Mouse (Mus musculus): ENCODE measurements at regions not wholly inside any gene's neighbourhood (a gene's known extent, or its start where the extent isn't known, plus 50 kb on each side); places are given as distances from the start of the nearest gene placed in this dataset.

DNA sequence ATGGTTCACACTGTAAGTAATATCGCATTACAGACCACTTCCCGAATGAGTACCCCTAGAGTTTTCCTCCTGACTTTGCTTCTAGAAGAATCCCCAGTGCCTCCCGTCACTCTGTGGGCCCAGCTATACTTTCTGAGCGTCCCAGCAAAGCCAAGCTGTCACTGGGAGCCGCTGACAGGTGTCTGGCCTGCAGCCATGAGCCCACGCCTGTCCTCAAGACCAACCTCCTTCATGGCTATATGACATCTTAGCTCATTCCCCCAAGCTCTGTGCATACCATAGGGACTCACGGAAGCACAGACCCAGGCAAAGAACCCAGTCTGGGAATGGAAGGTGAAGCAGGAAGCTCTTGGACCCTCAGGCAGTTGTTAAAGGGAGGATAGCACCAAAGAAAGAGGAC, 55.3 kb upstream of the Rgma start:
- ATAC-seq (ENCODE audit: insufficient number of reproducible peaks, insufficient read depth, low FRiP score, low read depth), result peak; percentile 66; the same call in 1 of the 2 replicates
- WGBS, result 23% methylated on average over 7 of the region's 7 CpGs

DNA sequence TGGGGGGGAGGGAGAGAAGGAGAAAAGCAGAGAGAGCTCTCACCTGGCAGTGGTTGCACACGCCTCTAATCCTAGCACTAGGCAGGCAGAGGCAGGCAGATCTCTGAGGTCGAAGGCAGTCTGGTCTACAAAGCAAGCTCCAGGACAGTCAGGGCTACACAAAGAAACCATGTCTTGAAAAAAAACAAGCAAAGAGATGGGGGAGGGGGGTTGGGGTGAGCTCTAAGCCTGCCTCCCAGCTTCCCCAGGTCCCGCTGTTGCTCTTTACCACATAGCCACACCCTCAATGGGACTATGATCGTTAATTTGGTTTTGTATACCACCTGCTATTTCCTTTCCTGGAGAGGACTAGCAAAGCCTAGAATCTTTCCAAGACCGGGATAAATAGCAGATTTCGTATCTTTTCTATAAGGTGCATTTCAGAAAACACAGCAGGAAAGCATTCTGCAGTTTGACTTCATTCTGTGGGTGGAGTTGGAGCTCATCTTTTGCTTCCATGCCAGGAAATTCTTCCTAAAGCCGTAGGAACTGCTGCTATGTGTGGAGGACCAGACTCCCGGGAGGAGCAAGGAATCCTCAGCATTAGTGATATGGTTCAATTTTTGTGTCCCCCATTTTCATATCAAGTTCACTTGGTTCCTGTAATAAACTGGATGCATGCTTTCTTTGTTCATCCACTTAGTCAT, 52.7 kb upstream of the Rgma start:
- H3K9ac ChIP-seq (ENCODE audit: low read length), result no peak overlapping the region
- H3K4me1 ChIP-seq (ENCODE audit: control insufficient read depth in 2 of 2, insufficient read depth in 2 of 2, low read length in 2 of 2), result peaks cover 18 to 28% of the 10 kb centered on the region in 2 experiments
- H3K27ac ChIP-seq (replicated peaks in 1 of 2; ENCODE audit: control insufficient read depth in 1 of 2, insufficient read depth in 1 of 2, low read depth in 2 of 2, low read length in 2 of 2), result no peak overlapping the region
- H3K4me3 ChIP-seq (ENCODE audit: control insufficient read depth in 1 of 2, insufficient read depth in 1 of 2, low read depth in 1 of 2, low read length in 2 of 2), result no peak overlapping the region
- no peak overlapping the region for H3K4me2 ChIP-seq (ENCODE audit: low read length)
- H3K27me3 ChIP-seq (ENCODE audit: control insufficient read depth, insufficient read depth, low read length), result peaks cover 5% of the 10 kb centered on the region
- H3K36me3 ChIP-seq (ENCODE audit: control insufficient read depth, insufficient read depth, low read length), result no peaks in the 10 kb centered on the region
- WGBS, result 86% methylated on average over 8 of the region's 8 CpGs
- ATAC-seq (ENCODE audit: insufficient number of reproducible peaks, insufficient read depth, low FRiP score, low read depth), result no peak
- H3K9me3 ChIP-seq (ENCODE audit: control insufficient read depth, low read length), result no peaks in the 10 kb centered on the region

More for the DNA sequence above, 55.3 kb upstream of the Rgma start:
- Histone ChIP-seq H3K9me3 (ENCODE audit: control insufficient read depth, low read length) (no peaks in the 10 kb centered on the region), H3K4me1 (ENCODE audit: control insufficient read depth in 2 of 2, insufficient read depth in 2 of 2, low read length in 2 of 2) (peaks cover 7 to 15% of the 10 kb centered on the region in 2 experiments), H3K36me3 (ENCODE audit: control insufficient read depth, insufficient read depth, low read length) (no peaks in the 10 kb centered on the region), H3K4me3 (ENCODE audit: control insufficient read depth in 1 of 2, insufficient read depth in 1 of 2, low read depth in 1 of 2, low read length in 2 of 2) (no peak overlapping the region), H3K9ac (ENCODE audit: low read length) (no peak overlapping the region), H3K27ac (replicated peaks in 1 of 2; ENCODE audit: control insufficient read depth in 1 of 2, insufficient read depth in 1 of 2, low read depth in 2 of 2, low read length in 2 of 2) (peak overlapping the region in 1 of 2 experiments; percentile 6; a peak in 1 of 4 replicates), H3K27me3 (ENCODE audit: control insufficient read depth, insufficient read depth, low read length) (peaks cover 7% of the 10 kb centered on the region), H3K4me2 (ENCODE audit: low read length) (no peak overlapping the region; the same call in 1 of the 2 replicates)

GRCm38 (mm10) chr7:73323556-73323955, 51.8 kb upstream of the Rgma start:
- H3K9me3 ChIP-seq (ENCODE audit: control insufficient read depth, low read length), result no peaks in the 10 kb centered on the region
- peak overlapping the region; percentile 52 for H3K4me2 ChIP-seq (ENCODE audit: low read length)
- no peak overlapping the region for H3K9ac ChIP-seq (ENCODE audit: low read length)
- H3K27me3 ChIP-seq (ENCODE audit: control insufficient read depth, insufficient read depth, low read length), result peaks cover 5% of the 10 kb centered on the region
- WGBS, result 12% methylated on average over 12 of the region's 12 CpGs
- peaks cover 25 to 37% of the 10 kb centered on the region in 2 experiments for H3K4me1 ChIP-seq (ENCODE audit: control insufficient read depth in 2 of 2, insufficient read depth in 2 of 2, low read length in 2 of 2)
- no peak overlapping the region for H3K27ac ChIP-seq (replicated peaks in 1 of 2; ENCODE audit: control insufficient read depth in 1 of 2, insufficient read depth in 1 of 2, low read depth in 2 of 2, low read length in 2 of 2)
- H3K4me3 ChIP-seq (ENCODE audit: control insufficient read depth in 1 of 2, insufficient read depth in 1 of 2, low read depth in 1 of 2, low read length in 2 of 2), result peak overlapping the region; percentile 4 to 10; a peak in 3 of 4 replicates
- no peak for ATAC-seq (ENCODE audit: insufficient number of reproducible peaks, insufficient read depth, low FRiP score, low read depth)
- no peaks in the 10 kb centered on the region for H3K36me3 ChIP-seq (ENCODE audit: control insufficient read depth, insufficient read depth, low read length)

DNA sequence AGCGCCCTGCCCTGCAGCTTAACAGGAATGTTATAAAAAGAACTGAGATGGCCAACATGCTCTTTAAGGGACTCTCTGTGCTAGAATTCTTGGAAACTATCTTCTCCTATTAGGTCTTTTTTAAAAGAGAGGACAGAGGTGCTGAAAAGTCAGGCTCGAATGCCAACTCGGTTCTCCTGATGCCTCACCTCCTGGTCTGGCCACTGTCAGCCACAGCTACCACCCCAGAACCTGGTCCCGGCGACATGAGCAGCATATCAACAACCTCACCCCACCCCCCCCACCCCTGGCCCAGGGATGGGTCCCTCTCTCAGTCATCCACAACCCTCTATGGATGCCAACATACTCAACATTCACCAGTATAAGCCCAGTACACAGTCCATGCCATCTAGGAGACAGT, 49.8 kb upstream of the Rgma start:
- WGBS, result 56% methylated on average over 5 of the region's 5 CpGs
- H3K9ac ChIP-seq (ENCODE audit: low read length), result no peak overlapping the region
- H3K4me3 ChIP-seq (ENCODE audit: control insufficient read depth in 1 of 2, insufficient read depth in 1 of 2, low read depth in 1 of 2, low read length in 2 of 2), result no peak overlapping the region
- peaks cover 11% of the 10 kb centered on the region for H3K27me3 ChIP-seq (ENCODE audit: control insufficient read depth, insufficient read depth, low read length)
- no peaks in the 10 kb centered on the region for H3K9me3 ChIP-seq (ENCODE audit: control insufficient read depth, low read length)
- no peak for ATAC-seq (ENCODE audit: insufficient number of reproducible peaks, insufficient read depth, low FRiP score, low read depth)
- H3K4me2 ChIP-seq (ENCODE audit: low read length), result no peak overlapping the region
- H3K27ac ChIP-seq (replicated peaks in 1 of 2; ENCODE audit: control insufficient read depth in 1 of 2, insufficient read depth in 1 of 2, low read depth in 2 of 2, low read length in 2 of 2), result no peak overlapping the region
- no peaks in the 10 kb centered on the region for H3K36me3 ChIP-seq (ENCODE audit: control insufficient read depth, insufficient read depth, low read length)
- H3K4me1 ChIP-seq (ENCODE audit: control insufficient read depth in 2 of 2, insufficient read depth in 2 of 2, low read length in 2 of 2), result peaks cover 25 to 28% of the 10 kb centered on the region in 2 experiments

All from heart, embryonic 14.5 days (tissue).